Mouse (Mus musculus): ENCODE measurements around the gene Sox6. TPM values are rescaled to one million over a fixed set of nuclear protein-coding genes. Genes with fewer than 3 reads are reported as not detected.

Sox6 gene
- polyA plus RNA-seq, 1 experiment from 2014 or later: 33.0 TPM

DNA sequence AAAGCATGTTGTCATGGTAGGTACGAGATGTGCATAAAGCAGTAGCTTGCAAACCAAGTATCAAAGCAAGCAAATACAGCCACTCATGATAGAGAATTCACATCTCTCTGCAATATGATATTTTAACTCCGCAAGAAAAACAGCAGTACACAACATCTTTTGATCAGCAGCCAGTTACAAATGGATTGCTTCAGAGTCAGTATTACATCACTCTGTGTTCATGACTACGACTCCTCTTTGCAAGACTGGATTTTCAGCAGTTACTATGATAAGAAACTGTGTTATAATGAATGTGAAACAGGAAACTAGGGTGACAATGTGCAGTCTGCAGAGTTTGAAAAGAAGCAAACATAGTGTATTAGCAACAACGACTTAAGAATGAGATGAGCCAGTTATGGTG, 71.4 kb downstream of the Sox6 start:
- 71% methylated on average over 4 of the region's 4 CpGs for WGBS
- ATAC-seq (replicated peaks; ENCODE audit: low FRiP score, low TSS enrichment, low read depth): no peak
- no peaks in the 10 kb centered on the region for H3K27me3 ChIP-seq (replicated peaks; ENCODE audit: control insufficient read depth, insufficient read depth, low read length)
- DNase-seq (ENCODE audit: low spot score): no peak
- no peak overlapping the region for H3K9ac ChIP-seq (ENCODE audit: low read length)
- no peak overlapping the region for H3K27ac ChIP-seq (ENCODE audit: low read depth)
- no peak overlapping the region for H3K4me3 ChIP-seq (ENCODE audit: low read depth, low read length)
- no peaks in the 10 kb centered on the region for H3K4me1 ChIP-seq (replicated peaks; ENCODE audit: control insufficient read depth, insufficient read depth, low read length)
- H3K9me3 ChIP-seq (ENCODE audit: control insufficient read depth, low read length): no peaks in the 10 kb centered on the region
- no peaks in the 10 kb centered on the region for H3K36me3 ChIP-seq (ENCODE audit: control insufficient read depth, insufficient read depth, low read length)
- H3K4me2 ChIP-seq (ENCODE audit: low read length): no peak overlapping the region

DNA sequence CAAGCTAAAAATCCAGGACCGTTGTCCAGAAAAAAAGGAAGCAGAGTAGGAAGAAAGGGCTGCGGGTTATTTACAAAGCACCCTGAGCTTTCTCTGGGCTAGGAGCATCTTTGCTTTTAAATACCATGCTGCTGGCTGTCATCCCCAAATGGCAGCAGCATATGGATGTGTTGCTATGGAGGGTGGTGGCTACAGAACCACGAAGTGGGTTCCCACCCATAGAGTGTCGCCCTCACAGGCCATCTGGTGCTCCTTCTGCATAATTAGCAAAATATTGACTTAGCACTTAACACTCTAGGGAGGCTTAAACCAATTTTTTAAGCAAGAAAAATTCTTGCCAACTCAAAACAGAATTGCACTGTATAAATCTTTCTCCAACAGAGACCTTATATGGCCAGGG, 72.4 kb downstream of the Sox6 start:
- H3K4me1 ChIP-seq (replicated peaks; ENCODE audit: control insufficient read depth, insufficient read depth, low read length): no peaks in the 10 kb centered on the region
- 59% methylated on average over 4 of the region's 4 CpGs for WGBS

DNA sequence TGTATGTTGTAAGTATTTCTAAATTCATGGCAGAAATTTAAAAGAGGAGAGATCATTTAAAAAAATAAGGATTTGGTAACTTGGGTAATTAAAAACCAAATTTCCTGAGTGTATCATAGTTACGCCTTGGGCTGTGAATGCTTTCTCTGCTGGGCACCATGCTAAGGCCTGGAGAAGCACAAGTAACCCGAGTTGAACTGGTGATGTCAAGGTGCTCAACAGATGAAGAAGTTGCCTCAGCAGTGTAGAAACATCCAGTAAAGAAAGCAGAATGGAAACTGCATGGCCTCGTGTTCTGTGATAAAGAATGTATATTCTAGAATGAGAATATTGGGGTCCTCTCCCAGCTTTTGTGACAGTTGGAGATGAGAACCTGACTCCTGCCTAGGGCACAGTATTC, 85.5 kb downstream of the Sox6 start:
- DNase-seq (ENCODE audit: low spot score): no peak
- Histone ChIP-seq H3K9ac (ENCODE audit: low read length) (no peak overlapping the region), H3K4me1 (replicated peaks; ENCODE audit: control insufficient read depth, insufficient read depth, low read length) (no peaks in the 10 kb centered on the region), H3K27me3 (replicated peaks; ENCODE audit: control insufficient read depth, insufficient read depth, low read length) (no peaks in the 10 kb centered on the region), H3K4me3 (ENCODE audit: low read depth, low read length) (no peak overlapping the region), H3K36me3 (ENCODE audit: control insufficient read depth, insufficient read depth, low read length) (no peaks in the 10 kb centered on the region), H3K9me3 (ENCODE audit: control insufficient read depth, low read length) (no peaks in the 10 kb centered on the region), H3K4me2 (ENCODE audit: low read length) (no peak overlapping the region), H3K27ac (ENCODE audit: low read depth) (no peak overlapping the region)
- 83% methylated on average over 3 of the region's 3 CpGs for WGBS
- no peak for ATAC-seq (replicated peaks; ENCODE audit: low FRiP score, low TSS enrichment, low read depth)

More for the DNA sequence above, 72.4 kb downstream of the Sox6 start:
- H3K9ac ChIP-seq (ENCODE audit: low read length): no peak overlapping the region
- H3K9me3 ChIP-seq (ENCODE audit: control insufficient read depth, low read length): no peaks in the 10 kb centered on the region
- H3K27ac ChIP-seq (ENCODE audit: low read depth): no peak overlapping the region
- no peak for ATAC-seq (replicated peaks; ENCODE audit: low FRiP score, low TSS enrichment, low read depth)
- no peak overlapping the region for H3K4me2 ChIP-seq (ENCODE audit: low read length)
- H3K27me3 ChIP-seq (replicated peaks; ENCODE audit: control insufficient read depth, insufficient read depth, low read length): no peaks in the 10 kb centered on the region
- H3K36me3 ChIP-seq (ENCODE audit: control insufficient read depth, insufficient read depth, low read length): no peaks in the 10 kb centered on the region
- DNase-seq (ENCODE audit: low spot score): no peak
- no peak overlapping the region for H3K4me3 ChIP-seq (ENCODE audit: low read depth, low read length)

DNA sequence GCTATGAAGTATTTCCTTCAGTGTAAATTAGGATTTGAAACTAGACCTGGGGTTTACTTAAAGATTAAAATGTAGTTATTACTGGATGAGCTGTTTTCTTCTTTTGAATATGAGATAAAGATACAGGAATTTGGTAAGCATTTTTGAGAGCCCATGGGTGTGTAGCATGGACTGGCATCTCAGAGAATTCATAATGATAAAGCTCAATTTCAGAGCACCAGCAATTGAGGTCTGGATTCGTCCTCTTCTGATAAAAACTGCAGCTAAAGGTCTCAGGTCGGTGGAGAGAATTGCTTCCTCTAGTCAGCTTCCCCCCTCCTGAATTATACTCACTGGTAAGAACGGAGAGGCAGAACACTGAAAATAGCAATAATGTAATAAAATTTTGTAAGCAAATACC, 86.4 kb downstream of the Sox6 start:
- no peaks in the 10 kb centered on the region for H3K9me3 ChIP-seq (ENCODE audit: control insufficient read depth, low read length)
- no peaks in the 10 kb centered on the region for H3K36me3 ChIP-seq (ENCODE audit: control insufficient read depth, insufficient read depth, low read length)
- H3K27me3 ChIP-seq (replicated peaks; ENCODE audit: control insufficient read depth, insufficient read depth, low read length): no peaks in the 10 kb centered on the region
- H3K4me2 ChIP-seq (ENCODE audit: low read length): no peak overlapping the region
- DNase-seq (ENCODE audit: low spot score): no peak
- H3K27ac ChIP-seq (ENCODE audit: low read depth): no peak overlapping the region
- ATAC-seq (replicated peaks; ENCODE audit: low FRiP score, low TSS enrichment, low read depth): no peak
- H3K4me1 ChIP-seq (replicated peaks; ENCODE audit: control insufficient read depth, insufficient read depth, low read length): no peaks in the 10 kb centered on the region
- 39% methylated on average over 3 of the region's 3 CpGs for WGBS
- no peak overlapping the region for H3K9ac ChIP-seq (ENCODE audit: low read length)
- no peak overlapping the region for H3K4me3 ChIP-seq (ENCODE audit: low read depth, low read length)

DNA sequence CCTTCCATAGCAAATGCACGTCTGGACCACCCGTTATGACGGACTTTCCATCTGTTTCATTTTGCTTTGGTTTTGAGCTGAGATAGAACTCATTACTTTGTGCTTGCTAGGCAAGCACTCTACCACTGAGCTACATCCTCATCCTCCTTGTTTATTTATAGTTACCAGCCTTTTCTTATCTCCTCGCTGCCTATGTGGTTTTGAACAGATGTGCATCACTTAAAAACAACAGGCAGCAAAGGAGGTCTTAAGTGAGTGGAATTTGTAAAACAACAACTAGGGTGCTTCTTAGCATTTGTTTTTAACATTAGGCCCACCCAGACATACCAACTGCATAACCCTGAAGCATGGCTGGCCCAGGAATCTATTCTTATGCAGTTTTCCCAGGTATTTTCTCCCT, 86.9 kb downstream of the Sox6 start:
- Histone ChIP-seq H3K36me3 (ENCODE audit: control insufficient read depth, insufficient read depth, low read length) (no peaks in the 10 kb centered on the region), H3K9ac (ENCODE audit: low read length) (no peak overlapping the region)
- WGBS: 80% methylated on average over 4 of the region's 4 CpGs

DNA sequence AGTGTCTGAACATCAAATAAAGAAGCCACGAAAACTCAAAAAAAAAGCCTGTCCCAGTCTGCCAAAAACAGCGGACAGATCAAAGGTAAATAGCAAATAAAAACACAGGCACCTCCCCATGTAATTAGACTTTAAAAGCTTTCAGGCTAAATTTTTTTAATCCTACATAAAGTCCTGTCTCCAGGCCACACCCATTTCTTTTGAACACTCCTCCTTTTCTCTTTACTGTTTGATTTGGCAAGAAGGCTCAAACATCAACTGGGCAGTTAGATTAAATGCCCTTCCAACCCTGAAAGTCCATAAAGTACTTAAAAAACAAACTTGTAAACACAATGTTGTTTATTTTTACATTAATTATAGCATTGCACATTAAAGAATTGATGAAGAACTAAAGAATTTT, 90.7 kb downstream of the Sox6 start:
- no peak for ATAC-seq (replicated peaks; ENCODE audit: low FRiP score, low TSS enrichment, low read depth)

More for the DNA sequence above, 86.9 kb downstream of the Sox6 start:
- no peaks in the 10 kb centered on the region for H3K4me1 ChIP-seq (replicated peaks; ENCODE audit: control insufficient read depth, insufficient read depth, low read length)
- no peak overlapping the region for H3K4me2 ChIP-seq (ENCODE audit: low read length)
- no peaks in the 10 kb centered on the region for H3K27me3 ChIP-seq (replicated peaks; ENCODE audit: control insufficient read depth, insufficient read depth, low read length)
- no peak overlapping the region for H3K27ac ChIP-seq (ENCODE audit: low read depth)
- H3K9me3 ChIP-seq (ENCODE audit: control insufficient read depth, low read length): no peaks in the 10 kb centered on the region
- ATAC-seq (replicated peaks; ENCODE audit: low FRiP score, low TSS enrichment, low read depth) (no peak), DNase-seq (ENCODE audit: low spot score) (no peak)
- H3K4me3 ChIP-seq (ENCODE audit: low read depth, low read length): no peak overlapping the region

DNA sequence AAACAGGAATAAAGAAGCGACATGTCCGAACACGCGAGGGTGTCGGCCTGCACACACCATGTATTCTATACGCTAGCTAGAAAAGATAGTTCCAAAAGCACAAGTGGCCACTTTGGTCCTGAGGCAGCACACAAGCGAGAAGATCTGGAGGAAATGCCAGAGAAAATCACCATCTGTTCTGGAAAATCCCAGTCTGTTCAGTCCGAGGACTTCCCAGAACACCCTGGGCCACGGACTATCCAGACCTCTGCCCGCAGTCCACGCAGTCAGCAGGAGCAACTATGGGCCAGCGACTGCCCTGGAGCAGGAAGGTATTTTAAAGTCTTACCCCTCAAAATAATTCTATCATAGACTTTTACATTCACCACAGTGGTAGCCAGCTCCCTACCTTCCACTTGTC, 92.0 kb downstream of the Sox6 start:
- WGBS: 87% methylated on average over 12 of the region's 12 CpGs
- 0 out of 2 replicates have a peak, but pooled peaks cover 2% of the 10 kb centered on the region for H3K9me3 ChIP-seq (ENCODE audit: control insufficient read depth, low read length)

More for the DNA sequence above, 90.7 kb downstream of the Sox6 start:
- no peak overlapping the region for H3K4me3 ChIP-seq (ENCODE audit: low read depth, low read length)
- no peaks in the 10 kb centered on the region for H3K4me1 ChIP-seq (replicated peaks; ENCODE audit: control insufficient read depth, insufficient read depth, low read length)
- DNase-seq (ENCODE audit: low spot score): no peak
- no peaks in the 10 kb centered on the region for H3K9me3 ChIP-seq (ENCODE audit: control insufficient read depth, low read length)
- H3K27ac ChIP-seq (ENCODE audit: low read depth): no peak overlapping the region
- no peaks in the 10 kb centered on the region for H3K27me3 ChIP-seq (replicated peaks; ENCODE audit: control insufficient read depth, insufficient read depth, low read length)
- H3K9ac ChIP-seq (ENCODE audit: low read length): no peak overlapping the region
- WGBS: 71% methylated on average over 2 of the region's 2 CpGs
- H3K36me3 ChIP-seq (ENCODE audit: control insufficient read depth, insufficient read depth, low read length): no peaks in the 10 kb centered on the region
- H3K4me2 ChIP-seq (ENCODE audit: low read length): no peak overlapping the region

DNA sequence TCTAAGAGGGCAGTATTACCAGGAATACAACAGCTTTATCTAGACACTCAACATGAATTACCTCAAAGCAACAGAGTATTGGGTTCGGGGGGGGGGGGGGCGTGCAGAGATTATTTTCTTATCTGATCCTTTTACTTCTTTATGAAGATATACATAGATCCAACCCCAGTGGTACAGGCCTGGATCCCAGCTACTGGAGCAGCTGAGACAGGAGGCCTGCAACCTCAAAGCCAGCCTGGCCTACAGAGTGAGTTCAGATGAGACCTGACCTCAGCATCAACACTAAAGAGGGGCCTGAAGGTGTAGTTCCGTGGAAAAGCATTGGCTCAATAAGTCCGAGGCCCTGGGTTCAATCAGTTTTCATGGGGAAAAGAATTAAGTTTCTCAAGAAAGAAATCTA, 93.1 kb downstream of the Sox6 start:
- DNase-seq (ENCODE audit: low spot score) (no peak), ATAC-seq (replicated peaks; ENCODE audit: low FRiP score, low TSS enrichment, low read depth) (no peak)
- Histone ChIP-seq H3K27me3 (replicated peaks; ENCODE audit: control insufficient read depth, insufficient read depth, low read length) (no peaks in the 10 kb centered on the region), H3K4me3 (ENCODE audit: low read depth, low read length) (no peak overlapping the region), H3K27ac (ENCODE audit: low read depth) (no peak overlapping the region), H3K9ac (ENCODE audit: low read length) (no peak overlapping the region), H3K36me3 (ENCODE audit: control insufficient read depth, insufficient read depth, low read length) (no peaks in the 10 kb centered on the region), H3K4me2 (ENCODE audit: low read length) (no peak overlapping the region), H3K4me1 (replicated peaks; ENCODE audit: control insufficient read depth, insufficient read depth, low read length) (no peaks in the 10 kb centered on the region), H3K9me3 (ENCODE audit: control insufficient read depth, low read length) (0 out of 2 replicates have a peak, but pooled peaks cover 2% of the 10 kb centered on the region)
- WGBS: 80% methylated on average over 4 of the region's 4 CpGs

More for the DNA sequence above, 92.0 kb downstream of the Sox6 start:
- Histone ChIP-seq H3K36me3 (ENCODE audit: control insufficient read depth, insufficient read depth, low read length) (no peaks in the 10 kb centered on the region), H3K4me3 (ENCODE audit: low read depth, low read length) (no peak overlapping the region), H3K27me3 (replicated peaks; ENCODE audit: control insufficient read depth, insufficient read depth, low read length) (no peaks in the 10 kb centered on the region), H3K4me1 (replicated peaks; ENCODE audit: control insufficient read depth, insufficient read depth, low read length) (no peaks in the 10 kb centered on the region), H3K4me2 (ENCODE audit: low read length) (no peak overlapping the region), H3K27ac (ENCODE audit: low read depth) (no peak overlapping the region), H3K9ac (ENCODE audit: low read length) (no peak overlapping the region)
- ATAC-seq (replicated peaks; ENCODE audit: low FRiP score, low TSS enrichment, low read depth) (no peak), DNase-seq (ENCODE audit: low spot score) (no peak)

DNA sequence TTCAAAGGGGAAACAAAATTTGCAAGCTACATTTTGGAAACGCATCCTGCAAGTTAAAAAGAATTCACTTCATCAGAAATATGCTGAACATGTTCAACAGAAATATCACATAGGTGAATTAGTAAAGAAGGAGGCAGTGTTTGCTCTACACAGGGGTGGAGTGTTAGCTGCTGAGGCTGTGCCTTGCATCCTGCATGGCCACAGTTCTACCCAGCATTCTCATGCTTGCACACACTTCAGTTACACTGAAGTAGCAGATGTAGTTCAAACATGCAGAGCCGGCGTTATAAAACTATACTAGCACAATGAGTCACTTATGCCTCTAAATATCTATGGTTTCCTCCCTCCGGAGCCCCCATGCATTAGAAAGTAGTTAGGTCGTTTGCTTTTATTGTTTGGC, 94.3 kb downstream of the Sox6 start:
- Histone ChIP-seq H3K4me2 (ENCODE audit: low read length) (no peak overlapping the region), H3K36me3 (ENCODE audit: control insufficient read depth, insufficient read depth, low read length) (no peaks in the 10 kb centered on the region), H3K9ac (ENCODE audit: low read length) (no peak overlapping the region), H3K4me3 (ENCODE audit: low read depth, low read length) (no peak overlapping the region), H3K9me3 (ENCODE audit: control insufficient read depth, low read length) (0 out of 2 replicates have a peak, but pooled peaks cover 2% of the 10 kb centered on the region), H3K27ac (ENCODE audit: low read depth) (no peak overlapping the region), H3K4me1 (replicated peaks; ENCODE audit: control insufficient read depth, insufficient read depth, low read length) (no peaks in the 10 kb centered on the region), H3K27me3 (replicated peaks; ENCODE audit: control insufficient read depth, insufficient read depth, low read length) (no peaks in the 10 kb centered on the region)
- DNase-seq (ENCODE audit: low spot score) (no peak), ATAC-seq (replicated peaks; ENCODE audit: low FRiP score, low TSS enrichment, low read depth) (no peak)
- WGBS: 71% methylated on average over 5 of the region's 5 CpGs

Measured in intestine, embryonic 14.5 days (tissue).